Mouse (Mus musculus) urinary bladder, postnatal 36 days (tissue): ENCODE results near the gene Ap4b1.
A peak's percentile ranks its signal among the peaks of the same experiment; 100 is the strongest.
"Not testable (repeated sequence)": the region's sequence is repeated elsewhere in the genome, so short reads cannot be mapped to it uniquely, and the experiment has no call there.

Experiments
- DNase-seq, 2 experiments: peaks; one replicate each; pipeline ENCODE4 v3.0.0; 2022; ENCODE audit warnings: low spot score in 2 of 2, mixed read lengths in 1 of 2

Gene Ap4b1

GRCm38 (mm10) chr3:103799507-103799906 is 9.8 kb upstream of the Ap4b1 start:
- no peak for DNase-seq

GRCm38 (mm10) chr3:103801631-103802531 is 7.4 kb upstream of the Ap4b1 start:
- DNase-seq, result peak; percentile 67 to 86

- no peak for DNase-seq
Observed at GRCm38 (mm10) chr3:103802861-103803260, 6.5 kb upstream of the Ap4b1 start.

GRCm38 (mm10) chr3:103805671-103806070 is 3.6 kb upstream of the Ap4b1 start:
- no peak for DNase-seq

- DNase-seq, result no peak
Observed at GRCm38 (mm10) chr3:103809799-103810150, 455 bp downstream of the Ap4b1 start.

- DNase-seq, result no peak
Observed at GRCm38 (mm10) chr3:103810967-103811366, 1.6 kb downstream of the Ap4b1 start.

- DNase-seq, result no peak
Observed at GRCm38 (mm10) chr3:103827548-103827947, 18.2 kb downstream of the Ap4b1 start.

GRCm38 (mm10) chr3:103829036-103829435 is 19.7 kb downstream of the Ap4b1 start:
- no peak for DNase-seq

GRCm38 (mm10) chr3:103830681-103831080 is 21.4 kb downstream of the Ap4b1 start:
- not testable (repeated sequence) for DNase-seq

- DNase-seq, result no peak
Observed at GRCm38 (mm10) chr3:103831146-103831545, 21.8 kb downstream of the Ap4b1 start.

GRCm38 (mm10) chr3:103832426-103832825 is 23.1 kb downstream of the Ap4b1 start, which contains the start of gene Bcl2l15:
TSS of gene Bcl2l15 (plus strand) at chr3:103832601.
- no peak for DNase-seq

- DNase-seq, result no peak
Observed at GRCm38 (mm10) chr3:103834001-103834400, 24.7 kb downstream of the Ap4b1 start.

GRCm38 (mm10) chr3:103835272-103835950 is 26.1 kb downstream of the Ap4b1 start:
- no peak for DNase-seq

GRCm38 (mm10) chr3:103835951-103836310 is 26.6 kb downstream of the Ap4b1 start:
- no peak for DNase-seq

- no peak for DNase-seq
Observed at GRCm38 (mm10) chr3:103836453-103836852, 27.1 kb downstream of the Ap4b1 start.

GRCm38 (mm10) chr3:103839711-103840110 is 30.4 kb downstream of the Ap4b1 start:
- DNase-seq, result no peak

- not testable (repeated sequence) for DNase-seq
Observed at GRCm38 (mm10) chr3:103840195-103840594, 30.9 kb downstream of the Ap4b1 start.

- not testable (repeated sequence) for DNase-seq
Observed at GRCm38 (mm10) chr3:103840946-103841345, 31.6 kb downstream of the Ap4b1 start.

- DNase-seq, result no peak
Observed at GRCm38 (mm10) chr3:103850644-103851363, 41.5 kb downstream of the Ap4b1 start.

- DNase-seq, result no peak
Observed at GRCm38 (mm10) chr3:103851481-103851880, 42.2 kb downstream of the Ap4b1 start.

- no peak for DNase-seq
Observed at GRCm38 (mm10) chr3:103851882-103852281, 42.6 kb downstream of the Ap4b1 start.

GRCm38 (mm10) chr3:103852565-103853299 is 43.4 kb downstream of the Ap4b1 start:
- no peak for DNase-seq
